Mouse (Mus musculus) limb, embryonic 13.5 days (tissue): ENCODE measurements around the gene Klhdc8a. TPM values are rescaled to one million over a fixed set of nuclear protein-coding genes. Genes with fewer than 3 reads are reported as not detected.

ENCODE experiments used
- ATAC-seq: fragments of 200-750 bp; cut with Nextera tagmentation; 2 replicates; pipeline ENCODE4 v1.8.0; 2017; ENCODE audit warnings: low read depth, moderate number of reproducible peaks, moderate TSS enrichment; ENCODE audit not compliant: low FRiP score
- H3K27ac ChIP-seq: fragments of 300-500 bp; sonication (generic); 2 replicates; pipeline ENCODE4 v1.5.1; 2015; ENCODE audit warnings: inconsistent platforms, mild to moderate bottlenecking, moderate library complexity
- H3K27me3 ChIP-seq: fragments of 300-500 bp; sonication (generic); 2 replicates; pipeline ENCODE4 v1.6.1; 2015; ENCODE audit warnings: mild to moderate bottlenecking, inconsistent platforms
- H3K36me3 ChIP-seq: fragments of 300-500 bp; sonication (generic); 2 replicates; pipeline ENCODE4 v1.6.1; 2015; ENCODE audit warnings: inconsistent platforms, mild to moderate bottlenecking, moderate library complexity
- H3K4me1 ChIP-seq: fragments of 300-500 bp; sonication (generic); 2 replicates; pipeline ENCODE4 v1.6.1; 2015; ENCODE audit warnings: inconsistent platforms
- H3K4me2 ChIP-seq: fragments of 300-500 bp; sonication (generic); replicated peaks from 2 replicates; pipeline ENCODE4 v1.6.1; 2015; ENCODE audit warnings: inconsistent platforms, mild to moderate bottlenecking, moderate library complexity
- H3K4me3 ChIP-seq: fragments of 300-500 bp; sonication (generic); 2 replicates; pipeline ENCODE4 v1.5.1; 2015; ENCODE audit warnings: moderate library complexity, mild to moderate bottlenecking, inconsistent platforms
- H3K9ac ChIP-seq: fragments of 300-500 bp; sonication (generic); 2 replicates; pipeline ENCODE4 v1.6.1; 2015; ENCODE audit warnings: mild to moderate bottlenecking, inconsistent platforms
- H3K9me3 ChIP-seq: fragments of 300-500 bp; sonication (generic); 2 replicates; pipeline ENCODE4 v1.6.1; 2016; ENCODE audit warnings: inconsistent platforms
- WGBS: fragments of 180-500 bp; shearing (Covaris S2); methylation state at CpG from one replicate; pipeline ENCODE4 v1.1.7; 2015; 5-methylcytosine and 5-hydroxymethylcytosine counted together
- polyA plus RNA-seq: library from polyadenylated mRNA; unstranded; fragments of >200 nt; fragmentation: Nextera tagmentation; extraction: Ambion mirVana; gene quantifications from 2 replicates; pipeline ENCODE4 v1.2.1, GENCODE M21; 2015

The Klhdc8a gene
- polyA plus RNA-seq, 1 experiment from 2014 or later = 0.09 TPM

GRCm38 (mm10) chr1:132353389-132353788 is 55.0 kb downstream of the Klhdc8a start:
- H3K4me3 ChIP-seq = no peak overlapping the region
- H3K9ac ChIP-seq = no peak overlapping the region
- H3K36me3 ChIP-seq = peaks cover 17% of the 10 kb centered on the region
- no peak overlapping the region for H3K4me2 ChIP-seq
- no peak overlapping the region for H3K27ac ChIP-seq
- H3K9me3 ChIP-seq = peaks cover 4% of the 10 kb centered on the region; the same call in 1 of the 2 replicates
- 0 out of 2 replicates have a peak, but pooled peaks cover 6% of the 10 kb centered on the region for H3K4me1 ChIP-seq
- ATAC-seq = no peak
- WGBS = 57% methylated on average over 5 of the region's 5 CpGs
- no peaks in the 10 kb centered on the region for H3K27me3 ChIP-seq

DNA sequence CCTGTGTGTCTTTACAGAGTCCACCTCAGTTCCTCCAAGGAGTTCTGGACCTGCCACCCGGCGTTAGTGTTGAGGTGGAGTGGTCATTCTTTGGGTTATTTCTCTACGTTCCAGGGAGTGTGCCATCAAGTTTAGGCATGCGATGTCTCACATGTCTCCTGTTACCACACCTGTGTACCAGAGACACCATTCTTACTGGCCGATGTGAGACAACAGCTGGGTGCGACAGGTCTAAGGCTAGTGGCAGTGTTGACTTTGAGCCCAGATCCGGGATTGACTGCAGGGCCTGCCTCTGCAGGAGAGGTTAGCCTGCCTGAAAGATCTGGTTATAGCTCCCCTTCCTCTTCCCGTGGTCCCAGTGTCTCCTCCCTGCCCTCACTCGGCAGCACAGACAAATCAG is 55.8 kb downstream of the Klhdc8a start:
- 0 out of 2 replicates have a peak, but pooled peaks cover 6% of the 10 kb centered on the region for H3K4me1 ChIP-seq
- no peak overlapping the region for H3K4me2 ChIP-seq
- no peaks in the 10 kb centered on the region for H3K27me3 ChIP-seq
- 0 out of 2 replicates have a peak overlapping the region, but pooled peaks have one; percentile 35 for H3K9ac ChIP-seq
- ATAC-seq = no peak
- no peak overlapping the region for H3K27ac ChIP-seq
- H3K4me3 ChIP-seq = no peak overlapping the region
- peaks cover 4% of the 10 kb centered on the region; the same call in 1 of the 2 replicates for H3K9me3 ChIP-seq
- peaks cover 26% of the 10 kb centered on the region for H3K36me3 ChIP-seq
- 75% methylated on average over 9 of the region's 9 CpGs for WGBS

DNA sequence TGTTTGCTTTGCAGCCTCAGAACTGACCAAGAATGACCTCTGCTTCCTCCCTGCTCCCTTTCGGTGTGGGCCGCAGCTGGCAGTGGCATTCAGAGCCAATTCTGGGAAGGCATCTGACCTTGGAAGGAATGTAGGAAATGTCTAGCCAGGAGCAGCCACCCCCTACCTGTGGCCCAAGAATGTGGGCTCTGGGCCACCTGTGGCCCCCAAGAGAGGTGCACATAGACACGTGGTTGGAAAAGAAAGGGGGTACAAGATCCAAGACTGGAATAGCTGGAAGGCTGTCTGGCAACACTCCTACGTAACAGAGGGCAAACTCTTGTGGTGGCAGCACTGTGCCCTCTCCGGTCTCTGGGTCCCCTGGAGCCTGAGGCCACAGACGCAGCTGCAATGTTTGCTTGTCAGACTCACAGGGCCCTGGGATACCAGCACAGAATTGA is 56.8 kb downstream of the Klhdc8a start:
- Histone ChIP-seq H3K4me1 (0 out of 2 replicates have a peak, but pooled peaks cover 6% of the 10 kb centered on the region), H3K4me3 (no peak overlapping the region), H3K4me2 (no peak overlapping the region), H3K36me3 (peaks cover 35% of the 10 kb centered on the region), H3K27me3 (no peaks in the 10 kb centered on the region), H3K27ac (no peak overlapping the region), H3K9ac (no peak overlapping the region), H3K9me3 (peaks cover 4% of the 10 kb centered on the region; the same call in 1 of the 2 replicates)
- 0 out of 2 replicates have a peak, but pooled peaks have one; percentile 4 for ATAC-seq
- 70% methylated on average over 6 of the region's 6 CpGs for WGBS

DNA sequence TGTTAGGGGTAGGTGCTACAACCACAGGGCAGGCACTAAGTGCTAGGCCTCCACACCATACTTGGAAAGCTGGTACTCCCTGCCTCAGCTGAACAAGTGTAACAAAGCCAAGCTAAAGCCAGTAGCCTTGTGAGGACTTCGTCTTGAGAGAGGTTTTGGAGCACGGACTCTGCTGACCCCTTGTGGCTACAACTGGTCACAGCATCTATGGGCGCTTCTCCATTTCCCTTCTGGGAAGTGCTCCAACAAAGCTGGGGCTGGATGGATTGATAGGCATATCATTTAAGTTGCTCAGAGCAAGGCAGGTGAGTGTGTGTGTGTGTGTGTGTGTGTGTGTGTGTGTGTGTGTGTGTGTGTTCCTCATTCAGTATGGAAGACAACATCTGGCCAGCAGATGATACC is 57.4 kb downstream of the Klhdc8a start:
- 0 out of 2 replicates have a peak, but pooled peaks cover 6% of the 10 kb centered on the region for H3K4me1 ChIP-seq
- no peak overlapping the region for H3K27ac ChIP-seq
- H3K9ac ChIP-seq = no peak overlapping the region
- H3K27me3 ChIP-seq = no peaks in the 10 kb centered on the region
- ATAC-seq = peak; percentile 42; the same call in 1 of the 2 replicates
- no peak overlapping the region for H3K4me3 ChIP-seq
- 0% methylated on average over 3 of the region's 3 CpGs for WGBS
- H3K9me3 ChIP-seq = peaks cover 2% of the 10 kb centered on the region; the same call in 1 of the 2 replicates
- H3K4me2 ChIP-seq = no peak overlapping the region
- H3K36me3 ChIP-seq = peaks cover 42% of the 10 kb centered on the region

GRCm38 (mm10) chr1:132356841-132357240 is 58.4 kb downstream of the Klhdc8a start:
- WGBS = 67% methylated on average over 1 of the region's 1 CpGs
- Histone ChIP-seq H3K27me3 (no peaks in the 10 kb centered on the region), H3K9me3 (no peaks in the 10 kb centered on the region), H3K4me3 (no peak overlapping the region), H3K4me2 (no peak overlapping the region), H3K4me1 (0 out of 2 replicates have a peak, but pooled peaks cover 6% of the 10 kb centered on the region), H3K36me3 (peaks cover 51% of the 10 kb centered on the region), H3K27ac (no peak overlapping the region), H3K9ac (no peak overlapping the region)
- no peak for ATAC-seq

Other genes starting within 250 kb of the Klhdc8a start
- gene Mfsd4a, start 230.6 kb upstream of the Klhdc8a start, polyA plus RNA-seq = 10.3 and 11.0 TPM in 2 replicates
- gene Cdk18, start 158.9 kb upstream of the Klhdc8a start, polyA plus RNA-seq = 2.7 and 3.6 TPM in 2 replicates
- 0.69 and 1.1 TPM in 2 replicates for gene Lemd1, start 107.2 kb upstream of the Klhdc8a start, polyA plus RNA-seq
- gene AC124108.1, start 107.2 kb upstream of the Klhdc8a start, polyA plus RNA-seq = 0.19 and 0.43 TPM in 2 replicates
- not detected in 2 replicates for gene Gm10188, start 68.9 kb upstream of the Klhdc8a start, polyA plus RNA-seq
- 1.2 and 1.4 TPM in 2 replicates for gene Nuak2, start 17.5 kb downstream of the Klhdc8a start, polyA plus RNA-seq
- gene Tmcc2, start 92.7 kb downstream of the Klhdc8a start, polyA plus RNA-seq = 12.0 and 14.4 TPM in 2 replicates
- gene Dstyk, start 118.9 kb downstream of the Klhdc8a start, polyA plus RNA-seq = 15.8 and 18.0 TPM in 2 replicates
- 51.1 and 55.2 TPM in 2 replicates for gene Rbbp5, start 178.7 kb downstream of the Klhdc8a start, polyA plus RNA-seq
- gene Tmem81, start 207.6 kb downstream of the Klhdc8a start, polyA plus RNA-seq = 1.7 and 2.0 TPM in 2 replicates
- 0.94 and 0.95 TPM in 2 replicates for gene Cntn2, start 244.6 kb downstream of the Klhdc8a start, polyA plus RNA-seq